Comparison of ENCODE assay signal across 1 mouse cellular context in the genomic region with DNA sequence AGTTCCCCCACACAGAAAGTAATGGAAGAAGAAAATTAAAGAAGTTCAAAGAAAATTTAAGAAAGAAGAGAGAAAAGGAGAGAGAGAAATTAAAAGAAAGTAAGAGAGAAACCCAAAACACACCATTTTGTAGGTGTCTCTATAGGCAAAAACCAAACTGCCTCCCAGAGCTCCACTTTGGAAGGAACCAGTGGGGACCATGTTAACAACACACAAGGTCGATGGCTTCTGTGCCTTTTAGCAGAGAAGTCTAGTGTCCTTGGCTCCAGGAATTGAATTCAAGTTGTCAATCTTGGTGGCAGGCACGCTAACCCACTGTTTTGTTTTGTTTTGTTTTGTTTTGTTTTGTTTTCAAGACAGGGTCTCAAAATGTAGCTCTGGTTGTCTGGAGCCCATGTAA.
TF ChIP-seq lines count a peak whose summit lies in the region.

No protein-coding gene starts in this region.

TF ChIP-seq in MEL, 35 proteins besides CTCF, POLR2A, EP300 and RAD21 (continued from another document):
- TF ChIP-seq MXI1 (IDR thresholded peaks at IDR 0.05; ENCODE audit: low read depth, low read length) (no peak), USF2 (IDR thresholded peaks at IDR 0.05; ENCODE audit: borderline replicate concordance in 1 of 2, insufficient read depth in 1 of 2, low read depth in 1 of 2, low read length in 2 of 2) (no peak), ZKSCAN1 (IDR thresholded peaks at IDR 0.05; ENCODE audit: low read depth, low read length) (no peak), USF1 (IDR thresholded peaks at IDR 0.05; ENCODE audit: low read depth, low read length) (no peak), BHLHE40 (IDR thresholded peaks at IDR 0.05; ENCODE audit: borderline replicate concordance, low read depth, low read length) (no peak), GABPA (IDR thresholded peaks at IDR 0.05; ENCODE audit: low read depth, low read length) (no peak), GATA1 (IDR thresholded peaks at IDR 0.05; ENCODE audit: low read depth, low read length) (no peak), CHD1 (IDR thresholded peaks at IDR 0.05; ENCODE audit: low read depth, low read length) (no peak), POLR2AphosphoS2 (IDR thresholded peaks at IDR 0.05; ENCODE audit: low read length) (no peak)
